Mouse (Mus musculus): Measurements from ENCODE around the gene Dhrs3. TPM values are rescaled to one million over a fixed set of nuclear protein-coding genes. Genes with fewer than 3 reads are reported as not detected.

Dhrs3 gene
- 14.2 and 16.3 TPM in 2 replicates for polyA plus RNA-seq (2012; rRNA removed)

DNA sequence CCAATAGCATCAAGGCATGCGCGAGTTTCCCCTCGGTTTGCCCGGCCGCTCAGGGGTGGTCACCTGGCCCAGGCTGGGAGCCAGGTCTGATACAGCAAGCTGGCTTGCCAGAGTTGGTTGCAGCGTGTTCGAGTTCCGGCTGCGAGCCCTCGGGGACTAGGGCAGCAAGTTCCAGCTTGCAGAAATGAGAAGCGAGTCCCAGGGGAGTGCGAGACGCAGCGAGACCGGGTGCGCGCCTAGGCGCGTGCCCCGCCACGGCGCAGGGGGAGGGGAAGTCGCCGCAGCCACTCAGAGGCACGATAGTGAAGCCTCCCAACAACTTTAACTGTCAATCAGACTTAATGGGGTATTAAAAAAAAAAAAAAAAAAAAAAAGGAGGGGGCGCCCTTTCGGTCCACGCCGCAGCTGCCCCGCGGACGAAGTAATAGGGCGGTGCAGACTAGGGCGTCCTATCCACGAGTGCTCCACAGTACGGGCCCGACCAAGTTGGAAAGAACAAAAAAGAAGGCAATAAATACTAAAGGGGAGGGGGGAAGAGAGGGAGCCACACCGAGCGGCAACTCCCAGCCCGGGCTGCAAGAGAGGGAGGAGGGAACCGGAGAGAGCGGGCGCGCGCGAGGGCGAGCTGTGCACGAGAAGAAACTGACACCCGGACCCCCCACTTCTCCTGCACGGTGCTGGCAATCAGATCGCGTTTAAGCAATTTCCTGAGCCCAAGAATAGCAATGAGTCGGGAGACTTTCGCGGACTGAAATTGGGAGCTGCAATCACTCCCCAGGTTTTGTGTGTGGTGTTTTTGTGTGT is at the start of gene Dhrs3:
Gene Dhrs3 (plus strand): TSS at position 695 of the 804 bp plus-strand sequence.

Other genes with a start within 250 kb of the Dhrs3 start
- gene Gm436, start 206.5 kb upstream of the Dhrs3 start, polyA plus RNA-seq (2012; rRNA removed): not detected in 2 replicates
- not detected in 2 replicates for gene Gm13178, start 171.4 kb upstream of the Dhrs3 start, polyA plus RNA-seq (2012; rRNA removed)
- gene Gm438, start 106.2 kb upstream of the Dhrs3 start, polyA plus RNA-seq (2012; rRNA removed): not detected in 2 replicates

All from central nervous system, embryonic 18 days (tissue).